Mouse (Mus musculus) T-helper 1 cell (primary cell): Measurements from ENCODE around the gene Sars.

ENCODE experiments used
- in situ Hi-C: fragments of 300-600 bp; cut with MboI, MseI; formaldehyde crosslinking; loops from one replicate; pipeline ENCODE4 v1.15.1; 2025; ENCODE audit warnings: high pct_unique_total_duplicates

Gene Sars

GRCm38 (mm10) chr3:108444698-108445365 lies at the start of gene Sars:
Gene Sars, minus strand, starts transcription at chr3:108445209.
- in situ Hi-C loops, result no loop called here

- in situ Hi-C loops, result loop anchor here (5.0 kb wide), 1 partner anchor 58 kb away; no protein-coding TSS in a partner anchor
These were observed 45.0 kb upstream of the Sars start for GRCm38 (mm10) chr3:108489968-108490367.

- in situ Hi-C loops, result loop anchor here (5.0 kb wide), 1 partner anchor 52 kb away; no protein-coding TSS in a partner anchor
These were observed 39.7 kb upstream of the Sars start for GRCm38 (mm10) chr3:108484749-108485148.

DNA sequence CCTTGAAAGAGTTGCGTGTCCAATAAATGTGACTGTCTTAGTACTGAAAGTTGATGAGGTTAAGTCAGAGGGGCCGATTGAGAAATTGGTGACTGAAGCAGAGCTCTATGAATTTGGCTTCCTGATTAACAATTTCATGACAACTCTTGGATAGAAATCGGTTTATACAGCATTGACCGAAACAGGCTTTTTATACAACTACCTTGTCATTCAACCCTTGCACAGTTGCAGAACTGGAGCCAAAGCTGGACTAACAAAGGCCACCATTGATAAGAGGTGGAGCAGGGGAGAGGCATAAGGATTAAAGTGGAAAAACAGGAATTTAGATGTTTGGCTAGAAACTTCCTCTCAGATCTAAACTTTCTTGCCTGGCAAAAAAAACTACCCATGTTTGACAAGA lies 33.8 kb upstream of the Sars start:
- in situ Hi-C loops, result no loop called here

GRCm38 (mm10) chr3:108476761-108477619 lies 32.0 kb upstream of the Sars start:
- in situ Hi-C loops, result no loop called here

DNA sequence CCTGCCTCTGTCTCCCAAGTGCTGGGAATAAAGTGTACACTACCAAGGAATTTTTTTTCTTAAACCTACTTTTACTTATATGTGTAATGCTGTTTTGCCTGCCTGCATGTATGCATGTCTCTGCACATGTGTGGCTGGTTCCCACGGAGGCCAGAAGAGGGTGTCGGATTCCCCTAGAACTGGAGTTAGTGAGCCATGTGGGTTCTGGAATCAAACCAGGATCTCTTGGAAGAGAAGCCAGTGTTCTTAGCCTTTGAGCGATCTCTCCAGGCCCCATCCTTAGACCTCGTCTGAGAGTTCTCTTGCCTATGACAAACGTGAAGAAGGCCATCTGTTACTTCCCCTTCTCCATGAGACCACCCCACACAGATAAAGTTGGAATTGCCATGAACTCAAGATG lies 30.5 kb upstream of the Sars start:
- in situ Hi-C loops, result no loop called here

- in situ Hi-C loops, result no loop called here
These were observed 30.0 kb upstream of the Sars start for GRCm38 (mm10) chr3:108474969-108475368.

DNA sequence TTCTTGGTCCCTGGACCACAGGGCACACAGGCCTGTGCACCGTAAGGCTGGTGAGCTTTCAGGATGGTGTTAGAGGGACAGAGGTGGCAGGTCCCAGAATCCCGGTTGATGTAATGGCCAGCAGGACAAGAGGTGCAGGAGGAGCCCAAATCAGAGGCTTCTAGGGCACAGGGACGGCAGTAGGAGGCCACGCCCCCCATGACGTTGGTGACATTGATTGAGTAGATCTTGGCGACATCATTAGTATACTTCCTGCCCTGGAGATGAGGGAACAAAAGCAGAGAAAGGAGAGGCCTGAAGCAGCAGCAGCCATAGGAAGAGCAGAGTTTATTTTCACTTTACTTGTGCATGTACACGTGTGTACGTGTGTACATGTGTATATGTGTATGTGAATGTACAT lies 22.8 kb upstream of the Sars start:
- in situ Hi-C loops, result no loop called here

DNA sequence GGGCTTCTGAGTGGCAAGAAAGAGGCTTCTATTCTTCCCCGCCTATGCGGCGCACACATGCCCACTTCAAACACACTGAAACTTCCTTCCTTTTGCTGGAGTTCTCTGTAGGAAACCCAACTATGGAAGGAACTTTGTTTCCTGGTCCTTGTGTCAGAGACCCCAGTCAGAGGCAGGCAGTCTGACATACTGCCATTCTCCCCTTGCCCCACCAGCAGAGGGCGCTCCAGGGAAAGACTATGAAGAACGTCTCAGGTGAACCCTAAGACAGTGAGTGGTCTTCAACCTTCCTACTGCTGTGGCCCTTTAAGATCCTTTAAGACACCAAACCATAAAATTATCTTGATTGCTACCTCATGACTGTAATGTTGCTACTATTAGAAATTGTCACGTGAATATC lies 21.4 kb upstream of the Sars start:
- in situ Hi-C loops, result no loop called here

DNA sequence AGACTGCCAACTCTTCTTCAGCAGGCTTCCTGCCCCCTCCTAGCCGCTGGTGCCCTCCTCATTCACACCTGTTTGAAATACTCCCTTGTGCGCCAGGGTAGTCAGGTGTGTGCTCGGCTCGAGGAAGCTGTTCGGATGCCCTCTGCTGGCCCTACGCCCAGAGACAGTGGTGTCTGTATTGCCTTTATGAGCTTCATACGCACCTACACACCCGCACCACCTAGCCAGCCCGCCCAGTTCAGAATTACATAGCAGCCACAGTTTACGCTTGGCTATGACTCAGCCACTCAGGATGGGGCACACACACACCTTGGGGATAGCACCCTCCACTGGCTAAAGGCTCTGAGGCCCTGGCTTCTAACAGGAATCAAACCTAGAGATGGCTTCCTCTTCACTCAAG lies 13.9 kb upstream of the Sars start:
- in situ Hi-C loops, result no loop called here

DNA sequence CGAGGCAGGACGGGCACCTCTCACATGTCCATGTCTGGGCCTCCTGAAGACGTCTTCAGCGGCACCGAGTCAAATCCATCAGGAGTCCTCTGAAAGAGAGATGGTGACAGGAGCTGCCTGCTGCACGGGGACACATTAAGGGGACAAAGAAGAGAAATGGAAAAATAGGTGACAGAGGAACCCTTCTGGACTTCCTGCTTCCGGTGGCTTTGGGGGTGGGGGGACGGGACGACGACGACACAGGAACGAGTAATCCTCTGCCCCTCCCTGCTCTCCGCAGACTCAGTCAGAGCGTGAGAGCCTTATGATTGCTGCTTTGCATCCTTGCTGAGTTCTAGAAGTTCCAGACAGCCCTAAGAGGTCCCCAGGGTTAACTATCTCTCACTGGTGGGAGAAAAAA lies 13.4 kb upstream of the Sars start:
- in situ Hi-C loops, result no loop called here

GRCm38 (mm10) chr3:108454172-108454571 lies 9.2 kb upstream of the Sars start:
- in situ Hi-C loops, result no loop called here

- in situ Hi-C loops, result no loop called here
These were observed 7.0 kb upstream of the Sars start for GRCm38 (mm10) chr3:108451969-108452368.

DNA sequence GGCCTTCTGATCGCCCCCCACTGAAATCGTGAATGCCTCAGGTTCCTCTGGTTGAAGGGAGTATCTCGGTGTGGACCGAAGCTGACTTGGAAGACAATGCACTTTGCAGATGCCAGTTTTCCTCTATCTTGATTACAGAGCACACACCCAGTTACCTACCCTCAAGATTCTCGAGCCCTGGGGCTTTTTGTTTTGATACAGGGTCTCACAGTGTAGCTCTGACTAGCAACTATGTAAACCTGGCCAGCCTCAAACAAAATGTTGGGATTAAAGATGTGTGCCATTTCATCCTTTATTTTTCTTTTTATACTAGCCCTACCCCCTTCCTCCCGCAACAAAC lies 327 bp upstream of the Sars start:
- in situ Hi-C loops, result no loop called here

DNA sequence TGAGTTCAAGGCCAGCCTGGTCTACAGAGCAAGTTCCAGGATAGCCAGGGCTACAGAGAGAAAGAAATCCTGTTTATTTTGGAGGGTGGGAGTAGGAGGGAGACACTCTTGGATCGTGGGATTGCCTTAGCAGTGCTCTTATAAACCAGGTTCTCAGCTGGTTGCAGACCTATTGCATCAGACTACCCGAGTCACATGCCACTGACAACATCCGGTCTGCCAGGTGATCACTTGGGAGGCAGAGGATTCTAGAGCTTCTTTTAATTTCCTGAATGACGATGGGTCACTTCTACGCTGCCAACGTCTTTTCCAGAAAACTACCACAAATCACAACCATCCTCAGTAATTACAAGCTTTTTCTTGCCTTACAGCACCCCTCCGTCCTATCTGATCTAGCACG lies 980 bp downstream of the Sars start:
- in situ Hi-C loops, result no loop called here

GRCm38 (mm10) chr3:108436380-108436714 lies 8.7 kb downstream of the Sars start:
- in situ Hi-C loops, result no loop called here

GRCm38 (mm10) chr3:108435701-108436379 lies 9.2 kb downstream of the Sars start:
- in situ Hi-C loops, result no loop called here

GRCm38 (mm10) chr3:108433881-108434495 lies 11.0 kb downstream of the Sars start:
- in situ Hi-C loops, result loop anchor here (5.0 kb wide), 1 partner anchor 53 kb away; no protein-coding TSS in a partner anchor

DNA sequence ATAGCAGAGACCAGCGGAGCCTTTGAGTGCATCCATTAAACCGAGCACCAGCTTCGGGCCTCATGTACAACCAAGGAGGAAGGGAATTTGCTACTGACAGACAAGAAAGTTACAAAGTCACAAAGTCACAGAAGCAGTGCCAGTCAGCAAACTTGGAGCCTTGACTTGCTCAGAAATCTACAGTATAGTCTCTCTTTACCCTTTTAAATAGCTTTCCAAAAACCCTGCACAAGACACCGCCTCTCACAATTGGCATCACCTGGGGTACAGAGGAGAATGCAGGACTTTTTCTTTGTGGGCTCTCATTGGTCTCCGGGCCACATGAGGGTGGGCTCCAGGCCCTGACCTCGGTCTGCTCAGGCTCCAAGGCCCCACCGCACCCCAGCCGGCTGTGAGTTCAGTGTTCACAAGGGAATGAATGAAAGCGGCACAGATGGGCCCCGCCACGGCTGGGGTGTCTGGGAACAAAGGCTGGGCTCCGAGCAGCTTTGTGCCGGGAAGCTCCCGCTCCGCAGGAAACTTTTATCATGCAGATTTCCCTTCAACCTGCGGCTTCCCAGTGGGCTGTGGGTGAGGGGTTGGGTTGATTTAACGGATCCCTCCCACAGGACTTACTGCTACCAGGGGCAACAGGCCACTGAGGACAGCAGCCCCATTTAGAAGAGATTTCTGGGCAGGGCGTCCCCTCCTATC lies 11.7 kb downstream of the Sars start:
- in situ Hi-C loops, result loop anchor here (5.0 kb wide), 1 partner anchor 54 kb away; no protein-coding TSS in a partner anchor

DNA sequence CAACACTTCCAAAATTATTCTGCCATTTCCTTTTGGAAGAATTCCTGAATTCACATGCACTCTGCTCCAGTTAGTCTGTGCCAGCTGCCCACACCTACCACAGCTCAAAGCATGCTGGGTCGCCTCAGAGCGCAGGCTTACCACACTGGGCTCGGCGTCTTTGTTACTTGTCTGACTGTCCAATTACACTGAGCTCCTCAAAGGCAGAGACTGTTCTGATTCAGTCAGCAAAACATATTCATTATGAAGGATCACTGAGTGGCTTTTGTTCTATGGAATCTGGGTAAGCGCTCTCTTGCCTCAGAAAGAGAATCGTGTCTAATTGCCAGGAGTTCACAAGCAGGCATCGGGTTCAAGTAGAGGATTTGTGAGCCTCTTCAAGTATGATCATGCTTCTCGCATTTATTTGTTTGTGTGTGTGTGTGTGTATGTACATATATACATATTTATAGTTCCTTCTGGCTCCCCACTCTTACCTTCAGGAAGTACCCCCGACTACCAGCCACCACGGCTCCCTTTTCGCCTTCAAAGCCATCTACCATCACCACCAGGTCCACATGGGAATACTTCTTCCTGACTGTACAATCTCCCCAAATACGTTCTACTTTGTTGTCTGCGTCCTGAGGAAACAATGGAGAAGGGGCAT lies 12.3 kb downstream of the Sars start:
- in situ Hi-C loops, result loop anchor here (5.0 kb wide), 1 partner anchor 55 kb away; no protein-coding TSS in a partner anchor

DNA sequence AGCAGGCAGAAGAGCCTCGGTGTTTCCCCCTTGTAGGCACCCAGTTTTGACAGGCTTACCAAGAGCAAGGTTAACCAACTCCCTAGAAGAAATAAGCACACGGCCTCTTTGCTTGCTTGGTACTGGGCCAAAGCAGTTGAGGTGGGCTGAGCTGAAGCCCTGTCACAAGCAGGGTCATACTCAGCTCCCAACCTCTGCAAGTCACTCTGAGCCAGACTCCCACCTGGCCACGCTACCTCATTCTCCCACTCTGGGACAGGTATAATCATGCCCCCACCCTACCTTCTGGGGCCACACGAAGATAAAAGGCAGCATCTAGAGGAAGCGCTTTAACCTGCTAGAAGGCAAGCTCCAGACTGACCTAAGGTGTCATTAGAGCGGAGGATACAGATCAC lies 19.4 kb downstream of the Sars start:
- in situ Hi-C loops, result no loop called here
